Mouse (Mus musculus): ENCODE results near the gene Txn1.

Gene Txn1

GRCm38 (mm10) chr4:57940631-57941030 is 15.6 kb downstream of the Txn1 start:
- DNase-seq (ENCODE audit: low read depth, low spot score), result no peak

- no peak for DNase-seq (ENCODE audit: low read depth, low spot score)
These were observed 18.9 kb downstream of the Txn1 start for GRCm38 (mm10) chr4:57937292-57937691.

DNA sequence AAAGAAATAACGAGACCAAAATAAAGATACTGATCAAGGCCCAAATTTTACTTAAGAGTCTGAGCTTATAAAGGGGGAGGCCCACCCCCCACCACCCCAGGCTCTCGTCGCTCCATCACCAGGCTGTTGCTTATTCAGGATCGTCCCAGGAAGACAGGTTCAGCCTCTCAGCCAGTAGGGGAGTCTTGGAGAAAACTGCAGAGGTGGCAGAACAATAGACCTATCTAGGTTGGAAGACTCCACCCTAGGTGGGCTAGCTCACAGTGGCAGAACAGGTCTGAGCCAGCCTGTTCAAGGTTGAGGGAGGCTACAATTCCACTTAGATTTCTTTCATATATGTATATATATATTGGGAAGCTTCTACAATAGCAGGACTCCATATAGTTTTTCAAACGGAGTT is 22.0 kb downstream of the Txn1 start:
- no peak for DNase-seq (ENCODE audit: low read depth, low spot score)

- DNase-seq (ENCODE audit: low read depth, low spot score), result no peak
These were observed 25.5 kb downstream of the Txn1 start for GRCm38 (mm10) chr4:57930559-57931170.

DNA sequence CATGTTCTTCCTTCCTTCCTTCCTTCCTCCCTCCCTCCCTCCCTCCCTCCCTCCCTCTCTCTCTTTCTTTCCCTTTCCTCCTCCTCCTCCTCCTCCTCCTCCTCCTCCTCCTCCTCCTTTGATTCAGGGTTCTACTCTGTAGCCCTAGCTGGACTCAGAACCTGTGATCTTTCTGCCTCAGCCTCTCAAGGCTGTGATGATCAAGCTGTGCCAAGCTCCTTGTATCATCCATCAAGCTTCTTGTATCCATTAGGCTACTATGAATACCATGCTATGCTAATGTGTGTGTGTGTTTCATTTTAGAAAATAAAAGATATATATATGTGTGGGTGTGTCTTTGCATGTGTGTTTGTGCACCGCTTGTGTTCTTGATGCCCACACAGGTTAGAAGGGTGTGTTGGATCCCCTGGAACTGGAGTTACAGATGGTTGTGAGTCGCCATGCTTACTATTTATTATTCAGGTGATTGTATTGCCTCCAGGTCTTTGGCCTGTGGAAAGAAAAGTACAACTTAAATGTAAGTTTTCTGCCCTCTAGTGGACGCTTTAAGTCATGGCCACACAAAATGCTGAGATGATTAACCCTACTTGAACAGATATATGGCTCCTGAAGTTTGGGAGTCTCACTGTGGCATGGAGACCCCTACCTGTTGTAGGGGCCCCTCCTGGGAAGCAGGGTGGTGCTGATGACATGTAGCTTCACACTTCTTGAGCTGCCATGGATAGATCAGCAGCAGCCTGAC is 28.6 kb downstream of the Txn1 start:
- no peak for DNase-seq (ENCODE audit: low read depth, low spot score)

GRCm38 (mm10) chr4:57924556-57925071 is 31.6 kb downstream of the Txn1 start:
- no peak for DNase-seq (ENCODE audit: low read depth, low spot score)

- no peak for DNase-seq (ENCODE audit: low read depth, low spot score)
These were observed 34.0 kb downstream of the Txn1 start for GRCm38 (mm10) chr4:57922171-57922570.

GRCm38 (mm10) chr4:57920522-57920921 is 35.7 kb downstream of the Txn1 start:
- no peak for DNase-seq (ENCODE audit: low read depth, low spot score)

DNA sequence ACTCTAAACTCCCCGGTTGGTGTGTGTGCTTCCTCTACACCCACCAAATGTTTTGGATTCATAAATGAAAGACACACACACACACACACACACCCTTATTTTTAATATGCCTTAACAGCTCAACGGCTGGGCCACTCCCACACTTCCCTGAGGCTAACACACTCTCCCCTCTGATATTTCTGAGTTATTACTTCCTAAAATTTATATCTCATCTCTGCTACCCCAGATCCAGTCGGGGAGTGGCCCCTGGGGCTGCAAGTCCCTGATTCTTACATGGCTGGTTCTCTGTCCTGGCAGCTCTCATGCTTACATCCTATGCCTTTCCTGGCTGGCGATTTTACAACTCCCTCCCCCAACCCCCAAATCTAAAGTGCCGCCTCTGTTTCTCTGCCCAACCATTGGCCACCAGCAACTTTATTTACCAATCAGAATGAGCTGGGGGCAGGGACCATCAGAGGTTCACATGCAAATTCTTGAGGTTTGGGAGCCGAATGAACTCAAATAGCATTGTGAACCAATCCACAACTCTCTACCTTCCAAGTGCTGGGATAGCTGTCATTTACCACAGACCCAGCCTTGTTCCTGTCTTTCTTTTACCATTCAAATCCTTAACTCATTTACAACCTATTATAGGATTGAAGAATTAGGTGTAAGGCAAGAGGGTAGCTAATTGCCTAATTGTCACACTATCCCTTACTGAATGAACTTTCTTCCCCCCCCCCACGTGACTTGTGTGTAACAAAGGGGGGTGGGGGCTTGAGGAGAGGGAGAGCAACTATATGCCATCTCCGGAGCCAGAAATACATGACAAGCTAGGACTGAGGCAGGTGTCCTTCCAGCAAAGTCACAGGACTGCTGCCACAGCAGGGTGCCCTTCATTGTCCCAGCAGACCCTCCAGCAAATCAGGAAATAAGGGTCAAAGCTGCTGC is 36.5 kb downstream of the Txn1 start:
- no peak for DNase-seq (ENCODE audit: low read depth, low spot score)

- DNase-seq (ENCODE audit: low read depth, low spot score), result no peak
These were observed 39.5 kb downstream of the Txn1 start for GRCm38 (mm10) chr4:57916711-57917110.

DNA sequence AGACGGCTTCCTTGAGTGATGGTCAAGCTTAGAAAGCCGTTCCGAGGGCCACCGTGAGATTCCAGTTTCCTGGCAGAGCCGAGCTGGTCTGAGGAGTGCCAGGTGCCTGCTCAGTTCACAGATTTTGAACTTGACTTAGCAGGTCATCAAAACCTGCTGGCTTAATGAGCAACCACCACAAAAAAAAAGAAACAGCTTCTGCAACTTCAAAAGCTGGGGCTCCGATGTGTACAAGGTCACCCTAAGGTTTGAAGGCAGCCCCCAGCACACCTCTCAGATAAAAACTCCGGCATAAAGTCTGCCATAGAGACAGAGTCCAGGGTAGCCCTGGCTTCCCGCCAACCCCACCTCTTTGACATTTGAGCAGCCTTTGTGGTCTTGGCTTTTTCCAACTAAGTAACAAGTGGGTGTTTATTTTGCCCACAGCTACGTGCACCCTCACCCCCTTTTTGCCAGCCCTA is 40.0 kb downstream of the Txn1 start, which contains the start of gene D630039A03Rik:
TSS of gene D630039A03Rik (minus strand) at position 97 of the 461 bp plus-strand sequence.
- DNase-seq (ENCODE audit: low read depth, low spot score), result no peak

GRCm38 (mm10) chr4:57915216-57915965 is 40.8 kb downstream of the Txn1 start:
- DNase-seq (ENCODE audit: low read depth, low spot score), result no peak

DNA sequence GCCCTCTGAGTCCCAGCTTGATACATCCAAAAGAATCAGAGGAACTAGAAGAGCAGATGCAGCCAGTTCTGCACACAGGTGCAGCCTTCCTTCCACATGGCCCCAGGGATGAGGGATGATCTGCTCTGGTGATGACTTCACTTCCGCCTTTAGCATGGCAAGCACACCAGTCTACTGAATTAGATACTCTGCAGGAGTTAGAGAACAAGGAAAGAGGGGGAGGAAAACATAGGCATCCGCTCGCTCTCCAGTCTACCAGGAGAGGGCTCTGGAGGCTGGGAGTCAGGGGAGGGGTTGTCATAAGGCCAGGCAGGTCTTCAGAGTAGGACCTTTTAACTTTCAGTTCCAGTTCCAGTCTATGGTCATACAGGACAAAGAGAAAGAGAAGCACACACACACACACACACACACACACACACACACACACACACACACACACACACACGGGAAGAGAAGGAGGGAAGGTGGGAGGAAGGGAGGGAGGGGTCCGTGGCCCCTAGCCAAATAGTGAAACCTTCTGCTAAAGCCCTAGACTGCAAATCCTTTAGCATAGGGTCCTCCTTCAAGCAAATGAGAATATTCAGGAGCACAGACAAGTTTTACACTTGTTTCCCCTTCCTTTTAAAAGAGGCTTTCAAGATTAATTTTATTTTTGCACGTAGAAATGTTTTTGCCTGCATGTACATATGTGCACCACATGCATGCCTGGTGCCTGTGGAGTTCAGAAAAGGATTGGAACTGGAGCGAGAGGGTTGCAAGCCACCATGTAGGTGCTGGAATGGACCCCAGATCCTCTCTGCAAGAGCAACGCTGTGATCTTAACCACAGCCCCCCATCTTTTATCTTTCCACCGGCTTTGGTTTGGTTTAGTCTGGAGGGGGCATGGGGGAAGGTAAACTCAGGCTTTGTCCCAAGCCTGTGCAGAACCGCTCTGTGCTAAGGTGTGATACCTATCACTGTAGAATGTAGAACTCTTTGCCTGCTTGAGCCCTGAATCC is 41.7 kb downstream of the Txn1 start:
- no peak for DNase-seq (ENCODE audit: low read depth, low spot score)

DNA sequence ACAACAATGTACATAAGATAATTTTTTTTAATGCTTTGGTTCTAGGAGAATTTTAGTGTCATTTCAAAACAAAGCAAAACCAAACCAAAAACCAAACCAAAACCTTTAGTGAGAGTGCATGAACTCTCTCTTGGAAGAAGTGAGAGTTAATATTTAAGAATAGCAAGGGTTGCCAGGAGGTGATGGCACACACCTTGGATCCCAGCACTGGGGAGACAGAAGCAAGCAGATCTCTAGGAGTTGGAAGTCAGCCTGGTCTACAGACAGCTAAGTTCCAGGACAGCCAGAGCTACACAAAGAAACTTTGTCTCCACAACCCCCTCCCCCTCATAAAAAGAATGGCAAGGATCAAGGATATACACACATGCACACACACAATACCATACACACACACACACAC is 43.2 kb downstream of the Txn1 start:
- no peak for DNase-seq (ENCODE audit: low read depth, low spot score)

DNA sequence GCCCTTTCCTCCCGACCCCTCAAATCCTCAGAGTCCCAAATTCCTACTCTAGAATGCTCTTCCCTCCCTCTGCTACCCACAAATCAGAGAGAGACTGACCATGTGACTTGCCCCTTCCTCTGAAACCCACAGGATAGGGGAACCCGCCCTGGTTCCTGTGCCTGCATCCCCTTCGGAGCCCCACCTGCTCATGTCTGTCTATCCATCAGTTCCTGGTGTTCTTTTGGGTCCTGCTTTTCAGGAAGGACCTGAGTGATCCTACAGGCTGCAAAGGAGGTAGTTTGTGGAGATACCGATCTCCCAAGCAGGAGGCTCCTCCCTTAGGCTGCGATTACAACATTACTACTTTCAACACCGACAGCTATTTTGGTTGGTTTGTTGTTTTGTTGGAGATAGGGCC is 47.4 kb downstream of the Txn1 start:
- DNase-seq (ENCODE audit: low read depth, low spot score), result no peak

DNA sequence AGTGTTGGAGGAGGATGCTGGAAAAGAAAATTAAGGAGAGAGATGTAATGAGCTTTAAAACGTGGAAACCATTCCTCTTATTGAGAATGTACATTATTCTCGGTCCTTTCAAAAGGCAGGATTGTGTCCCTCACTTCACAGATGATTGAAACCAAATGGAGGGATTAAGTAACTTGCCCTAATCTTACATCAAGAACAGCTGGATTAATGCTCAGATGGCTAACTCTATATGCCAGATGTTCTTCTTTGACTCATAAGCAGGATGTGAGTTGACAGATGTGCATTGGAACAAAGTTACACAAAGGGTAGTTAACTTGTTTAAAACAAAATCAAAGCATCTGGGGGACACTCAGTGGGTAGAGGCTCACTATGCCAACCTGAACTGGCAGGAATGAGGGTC is 49.5 kb downstream of the Txn1 start:
- no peak for DNase-seq (ENCODE audit: low read depth, low spot score)

- DNase-seq (ENCODE audit: low read depth, low spot score), result no peak
These were observed 51.6 kb downstream of the Txn1 start for GRCm38 (mm10) chr4:57904638-57905037.

DNA sequence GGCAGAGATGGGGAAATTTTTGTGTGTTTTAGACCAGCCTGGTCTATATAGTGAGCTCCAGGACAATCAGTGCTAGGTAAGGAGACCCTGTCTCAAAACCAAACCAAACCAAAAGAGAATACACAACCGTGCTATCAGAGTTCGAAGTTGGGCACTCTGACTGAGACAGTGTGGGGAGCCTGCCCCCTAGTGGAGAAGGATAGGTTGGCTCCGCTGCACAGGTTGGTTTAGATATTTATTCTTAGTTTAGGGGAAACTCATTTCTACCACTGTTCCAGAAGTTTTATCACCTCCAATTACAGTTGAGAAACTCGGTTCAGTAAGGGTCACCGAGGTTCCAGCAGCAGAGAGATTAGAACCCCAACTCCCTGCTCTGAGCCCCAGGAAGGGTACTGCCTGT is 52.0 kb downstream of the Txn1 start:
- no peak for DNase-seq (ENCODE audit: low read depth, low spot score)

GRCm38 (mm10) chr4:57902619-57903018 is 53.6 kb downstream of the Txn1 start:
- DNase-seq (ENCODE audit: low read depth, low spot score), result no peak

DNA sequence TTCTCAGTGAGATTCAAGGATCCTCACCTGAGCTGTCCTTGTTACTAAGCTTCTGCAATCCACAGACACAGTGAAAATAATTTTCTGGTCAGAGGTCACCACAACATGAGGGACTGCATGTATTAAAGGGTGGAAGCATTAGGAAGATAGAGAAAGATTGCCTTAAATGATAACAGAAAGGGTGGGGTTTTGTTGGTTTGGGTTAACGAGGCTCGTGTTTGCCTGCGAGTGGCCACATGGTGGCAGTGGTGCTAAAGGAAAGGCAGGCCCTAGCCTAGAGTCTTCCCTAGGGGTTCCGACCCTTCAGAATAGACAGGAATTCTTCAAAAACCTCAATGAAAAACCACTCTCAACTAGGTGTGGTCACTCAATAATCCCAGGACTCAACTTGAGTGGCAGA is 55.0 kb downstream of the Txn1 start:
- DNase-seq (ENCODE audit: low read depth, low spot score), result no peak
